Mouse (Mus musculus) layer of hippocampus, postnatal 14 days (tissue): ENCODE data around the gene Ganab. TPM values are rescaled to one million over a fixed set of nuclear protein-coding genes. Genes with fewer than 3 reads are reported as not detected.

Source experiments
- DNase-seq, 2 experiments: peaks; one replicate each; pipeline ENCODE4 v3.0.0; 2021 to 2022; ENCODE audit warnings: low spot score in 2 of 2, mixed read lengths in 1 of 2
- microRNA-seq, 2 experiments: library from miRNA; unstranded; fragments of <30 nt; microRNA quantifications; one replicate each; pipeline ENCODE4 v1.2.0; 2021
- total RNA-seq, 2 experiments: library from RNA; stranded (reverse); gene quantifications; 2 replicates each; pipeline ENCODE4 v1.2.3; 2021

Gene Ganab
- total RNA-seq, 2 experiments from 2014 or later: 111 to 114 TPM

DNA sequence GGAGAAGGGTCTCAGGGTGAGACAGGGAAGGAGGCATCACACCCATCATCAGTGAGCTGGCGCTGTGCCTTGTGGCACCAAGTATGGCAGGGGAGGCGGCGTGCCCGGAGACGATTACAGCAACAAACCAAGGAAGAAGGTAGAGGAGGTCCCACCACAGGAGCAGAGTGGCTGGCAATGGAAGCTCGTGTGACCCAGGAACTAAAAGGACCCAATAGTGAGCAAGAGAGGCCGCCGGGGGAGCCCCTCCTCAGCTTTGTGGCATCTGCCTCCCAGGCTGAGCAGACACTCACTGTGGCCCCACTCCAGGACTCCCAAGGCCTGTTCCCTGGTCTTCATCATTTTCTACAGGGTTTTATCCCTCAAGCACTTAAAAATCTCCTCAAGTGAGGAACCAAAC lies 67.9 kb downstream of the Ganab start:
- no peak for DNase-seq

DNA sequence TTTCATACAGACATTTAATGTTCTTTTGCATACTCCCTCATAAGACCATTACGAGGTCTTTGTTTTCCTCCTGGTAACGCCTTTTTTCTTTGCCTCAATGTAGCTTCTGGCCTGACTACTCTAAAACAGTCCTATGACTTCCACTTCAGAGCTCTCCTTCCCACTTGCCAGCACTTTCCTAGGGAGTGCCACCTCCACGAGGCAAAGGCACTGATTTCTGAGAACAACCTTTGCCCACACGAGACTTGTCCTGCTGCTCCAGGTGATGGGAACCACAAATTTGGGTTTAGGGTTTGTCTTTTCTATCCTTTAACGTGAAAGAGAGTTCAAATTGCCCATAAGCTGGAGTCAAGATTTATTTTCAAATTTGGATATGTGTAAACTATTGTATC lies 68.3 kb downstream of the Ganab start:
- DNase-seq: no peak

Small RNA genes within 50 kb of the gene (microRNA-seq; reads per million reads assigned to microRNA genes)
- gene Mir5136: 0 reads per million in 2 experiments

Other genes starting within 250 kb of the Ganab start
- 100 to 1,000 TPM; 162 to 166 TPM for gene Chrm1, start 234.3 kb upstream of the Ganab start, total RNA-seq
- gene Slc3a2, start 174.7 kb upstream of the Ganab start, total RNA-seq: 100 to 1,000 TPM; 188 to 200 TPM
- gene Wdr74, start 162.2 kb upstream of the Ganab start, total RNA-seq: 10 to 100 TPM; 39.9 to 47.9 TPM
- gene 1700092M07Rik, start 157.4 kb upstream of the Ganab start, total RNA-seq: 1 to 10 TPM; 1.8 to 2.0 TPM
- 10 to 100 TPM; 64.5 to 71.4 TPM for gene Stx5a, start 156.7 kb upstream of the Ganab start, total RNA-seq
- gene Nxf1, start 141.0 kb upstream of the Ganab start, total RNA-seq: 10 to 100 TPM; 79.3 to 91.9 TPM
- gene Tmem223, start 127.1 kb upstream of the Ganab start, total RNA-seq: 100 to 1,000 TPM; 101 to 108 TPM
- gene Tmem179b, start 123.6 kb upstream of the Ganab start, total RNA-seq: 10 to 100 TPM; 10.1 to 12.0 TPM
- gene Taf6l, start 111.7 kb upstream of the Ganab start, total RNA-seq: 10 to 100 TPM; 14.1 to 15.0 TPM
- 100 to 1,000 TPM; 119 TPM for gene Polr2g, start 99.5 kb upstream of the Ganab start, total RNA-seq
- 1 to 10 TPM; 4.3 TPM for gene Zbtb3, start 95.5 kb upstream of the Ganab start, total RNA-seq
- gene Ttc9c, start 78.7 kb upstream of the Ganab start, total RNA-seq: 10 to 100 TPM; 29.8 to 32.1 TPM
- 100 to 1,000 TPM in 1 of 2 experiments, 10 to 100 TPM in 1; 99.4 to 103 TPM for gene Hnrnpul2, start 78.1 kb upstream of the Ganab start, total RNA-seq
- 1 to 10 TPM in 1 of 2 experiments, not detected in 1; 4.4 TPM for gene AC129217.1, start 68.3 kb upstream of the Ganab start, total RNA-seq
- 100 to 1,000 TPM in 1 of 2 experiments, 10 to 100 TPM in 1; 96.2 to 107 TPM for gene Bscl2, start 60.6 kb upstream of the Ganab start, total RNA-seq
- gene Gng3, start 58.9 kb upstream of the Ganab start, total RNA-seq: 100 to 1,000 TPM; 220 to 243 TPM
- gene Lrrn4cl, start 47.3 kb upstream of the Ganab start, total RNA-seq: under 1 TPM; 0.30 to 0.55 TPM
- 100 to 1,000 TPM in 1 of 2 experiments, 10 to 100 TPM in 1; 95.4 to 101 TPM for gene Ubxn1, start 26.6 kb upstream of the Ganab start, total RNA-seq
- 10 to 100 TPM; 35.2 to 35.6 TPM for gene Uqcc3, start 17.1 kb upstream of the Ganab start, total RNA-seq
- gene Lbhd1, start 14.3 kb upstream of the Ganab start, total RNA-seq: 1 to 10 TPM; 5.4 to 7.0 TPM
- gene Gm49403, start 14.1 kb upstream of the Ganab start, total RNA-seq: not detected
- 10 to 100 TPM; 24.4 to 26.1 TPM for gene 1810009A15Rik, start 9.2 kb upstream of the Ganab start, total RNA-seq
- 1 to 10 TPM in 1 of 2 experiments, not detected in 1; 1.1 TPM for gene Gm49416, start 9.1 kb upstream of the Ganab start, total RNA-seq
- 10 to 100 TPM; 22.0 to 25.4 TPM for gene Ints5, start 5.1 kb upstream of the Ganab start, total RNA-seq
- gene B3gat3, start 22.3 kb downstream of the Ganab start, total RNA-seq: 100 to 1,000 TPM; 144 to 149 TPM
- 1 to 10 TPM; 3.2 to 4.0 TPM for gene Rom1, start 31.3 kb downstream of the Ganab start, total RNA-seq
- gene Eml3, start 31.5 kb downstream of the Ganab start, total RNA-seq: 10 to 100 TPM; 11.3 to 11.7 TPM
- 10 to 100 TPM; 52.4 to 56.6 TPM for gene Mta2, start 43.8 kb downstream of the Ganab start, total RNA-seq
- 10 to 100 TPM; 15.0 to 17.3 TPM for gene Tut1, start 55.8 kb downstream of the Ganab start, total RNA-seq
- 100 to 1,000 TPM; 198 to 230 TPM for gene Eef1g, start 69.0 kb downstream of the Ganab start, total RNA-seq
- 10 to 100 TPM; 20.7 to 22.5 TPM for gene Ahnak, start 91.2 kb downstream of the Ganab start, total RNA-seq
- gene Scgb1a1, start 189.9 kb downstream of the Ganab start, total RNA-seq: not detected
- gene Asrgl1, start 237.6 kb downstream of the Ganab start, total RNA-seq: 100 to 1,000 TPM; 134 to 142 TPM